Mouse (Mus musculus): ENCODE results near the gene Phf19. TPM values are rescaled to one million over a fixed set of nuclear protein-coding genes. Genes with fewer than 3 reads are reported as not detected.

Gene Phf19
- polyA plus RNA-seq, 1 experiment, result 0.21 TPM

DNA sequence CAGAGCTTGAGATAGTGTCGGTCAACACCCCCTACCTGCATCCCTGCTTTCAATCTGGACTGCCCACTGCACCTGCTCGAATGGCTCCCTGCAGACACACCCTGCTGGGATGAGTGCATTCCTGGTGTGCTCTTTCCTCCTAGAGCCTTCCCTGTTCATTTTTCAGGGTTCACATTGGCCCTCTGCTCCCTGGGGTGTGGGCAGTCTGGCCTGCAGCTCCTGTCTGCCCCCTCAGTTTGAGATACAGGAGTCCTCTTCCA is 927 bp upstream of the Phf19 start:
- TF ChIP-seq CTCF (IDR thresholded peaks at IDR 0.05; ENCODE audit: control insufficient read depth, insufficient read depth, insufficient replicate concordance, low read depth, low read length), result no peak
- Histone ChIP-seq H3K27me3 (ENCODE audit: control insufficient read depth, insufficient read depth, low read length) (peaks cover 2% of the 10 kb centered on the region), H3K27ac (ENCODE audit: control insufficient read depth, insufficient read depth, low read depth, low read length) (no peak overlapping the region), H3K36me3 (ENCODE audit: control insufficient read depth, insufficient read depth, low read length) (no peaks in the 10 kb centered on the region), H3K4me1 (ENCODE audit: control insufficient read depth, insufficient read depth, low read length) (peaks cover 13% of the 10 kb centered on the region), H3K4me3 (ENCODE audit: control insufficient read depth, low read depth, low read length) (no peak overlapping the region)

DNA sequence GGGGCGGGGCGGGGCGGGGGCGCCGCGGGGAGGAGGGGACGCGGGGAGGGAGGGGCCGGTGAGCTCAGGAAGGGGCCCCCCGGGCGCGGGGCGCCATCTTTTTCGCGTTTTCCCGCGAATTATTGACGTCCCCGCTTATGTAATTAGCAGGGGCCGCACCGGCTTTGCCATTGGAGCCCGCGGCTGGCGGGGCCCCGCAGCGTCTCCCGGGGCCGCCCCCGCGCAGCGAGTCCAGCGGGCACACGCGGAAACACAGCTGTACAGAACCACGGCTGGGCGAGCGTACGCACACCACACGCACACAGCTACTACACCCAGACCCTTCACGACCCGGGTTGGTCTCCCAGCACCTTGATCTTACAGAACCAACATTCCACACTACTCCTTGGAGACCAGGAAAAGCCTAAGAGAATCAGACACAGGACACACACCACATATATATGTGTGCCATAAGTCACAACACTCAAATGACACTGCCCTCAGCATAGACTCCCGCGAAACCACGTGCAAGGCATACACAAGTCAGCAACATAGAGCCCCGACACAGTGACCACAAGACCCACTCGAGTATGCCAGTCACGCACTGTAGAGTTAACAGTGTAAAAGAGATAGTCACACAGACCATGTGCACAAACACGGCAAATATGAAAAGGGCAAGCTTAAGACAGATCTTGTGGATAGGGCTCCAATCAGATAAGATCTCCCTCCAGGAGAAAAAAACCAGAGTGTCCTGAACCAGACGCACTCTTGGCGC is 420 bp upstream of the Phf19 start:
- no peaks in the 10 kb centered on the region for H3K36me3 ChIP-seq (ENCODE audit: control insufficient read depth, insufficient read depth, low read length)
- H3K4me3 ChIP-seq (ENCODE audit: control insufficient read depth, low read depth, low read length), result peak overlapping the region; percentile 48
- H3K27me3 ChIP-seq (ENCODE audit: control insufficient read depth, insufficient read depth, low read length), result peaks cover 2% of the 10 kb centered on the region
- H3K4me1 ChIP-seq (ENCODE audit: control insufficient read depth, insufficient read depth, low read length), result peaks cover 13% of the 10 kb centered on the region
- no peak overlapping the region for H3K27ac ChIP-seq (ENCODE audit: control insufficient read depth, insufficient read depth, low read depth, low read length)
- TF ChIP-seq POLR2A (IDR thresholded peaks at IDR 0.05; ENCODE audit: control insufficient read depth, low read depth, low read length) (no peak), CTCF (IDR thresholded peaks at IDR 0.05; ENCODE audit: control insufficient read depth, insufficient read depth, insufficient replicate concordance, low read depth, low read length) (no peak)

DNA sequence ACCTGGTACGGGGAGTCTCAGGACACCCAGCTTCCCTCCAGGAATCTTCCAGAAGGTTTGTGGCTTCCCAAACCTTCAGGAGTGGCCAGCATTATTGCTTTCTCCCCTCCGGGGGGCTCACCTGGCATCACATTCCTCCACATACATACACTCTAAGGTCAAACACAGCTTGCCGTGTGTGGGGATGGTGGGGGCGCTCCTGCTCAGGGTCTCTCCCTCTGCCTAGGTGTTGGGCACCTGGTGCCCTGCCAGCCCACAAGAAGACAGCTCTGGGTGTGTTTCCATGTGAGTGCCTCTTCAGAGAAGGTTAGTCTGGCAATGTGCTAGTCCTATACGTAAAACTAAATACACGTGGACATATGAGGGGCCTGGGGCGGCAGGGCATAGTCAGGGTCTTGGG is 1.2 kb downstream of the Phf19 start:
- TF ChIP-seq CTCF (IDR thresholded peaks at IDR 0.05; ENCODE audit: control insufficient read depth, insufficient read depth, insufficient replicate concordance, low read depth, low read length), result no peak
- TF ChIP-seq POLR2A (IDR thresholded peaks at IDR 0.05; ENCODE audit: control insufficient read depth, low read depth, low read length), result no peak
- H3K27ac ChIP-seq (ENCODE audit: control insufficient read depth, insufficient read depth, low read depth, low read length), result no peak overlapping the region
- H3K27me3 ChIP-seq (ENCODE audit: control insufficient read depth, insufficient read depth, low read length), result peaks cover 2% of the 10 kb centered on the region
- no peak overlapping the region for H3K4me3 ChIP-seq (ENCODE audit: control insufficient read depth, low read depth, low read length)
- peaks cover 13% of the 10 kb centered on the region for H3K4me1 ChIP-seq (ENCODE audit: control insufficient read depth, insufficient read depth, low read length)
- H3K36me3 ChIP-seq (ENCODE audit: control insufficient read depth, insufficient read depth, low read length), result no peaks in the 10 kb centered on the region

DNA sequence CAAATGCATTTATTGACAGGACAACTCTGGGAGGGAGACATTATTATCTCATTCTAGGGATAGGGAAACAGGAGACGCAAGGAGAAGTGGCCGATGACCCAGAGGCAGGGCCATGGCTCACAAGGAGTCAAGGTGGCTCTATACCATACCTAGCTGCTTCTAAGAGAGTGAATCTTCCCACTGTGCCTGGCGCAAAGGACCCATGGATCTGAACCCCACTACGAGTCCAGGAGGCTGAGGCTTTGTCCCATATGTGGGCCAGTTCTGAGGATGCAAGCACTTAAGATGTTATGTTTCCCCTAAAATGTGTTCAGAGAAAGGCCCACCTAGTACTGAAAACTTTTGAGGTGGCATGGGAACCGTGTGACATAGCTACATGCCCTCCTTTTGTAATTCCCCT is 2.0 kb downstream of the Phf19 start:
- Histone ChIP-seq H3K4me3 (ENCODE audit: control insufficient read depth, low read depth, low read length) (no peak overlapping the region), H3K36me3 (ENCODE audit: control insufficient read depth, insufficient read depth, low read length) (no peaks in the 10 kb centered on the region), H3K27me3 (ENCODE audit: control insufficient read depth, insufficient read depth, low read length) (peaks cover 2% of the 10 kb centered on the region), H3K4me1 (ENCODE audit: control insufficient read depth, insufficient read depth, low read length) (peaks cover 13% of the 10 kb centered on the region), H3K27ac (ENCODE audit: control insufficient read depth, insufficient read depth, low read depth, low read length) (no peak overlapping the region)
- TF ChIP-seq POLR2A (IDR thresholded peaks at IDR 0.05; ENCODE audit: control insufficient read depth, low read depth, low read length) (no peak), CTCF (IDR thresholded peaks at IDR 0.05; ENCODE audit: control insufficient read depth, insufficient read depth, insufficient replicate concordance, low read depth, low read length) (no peak)

DNA sequence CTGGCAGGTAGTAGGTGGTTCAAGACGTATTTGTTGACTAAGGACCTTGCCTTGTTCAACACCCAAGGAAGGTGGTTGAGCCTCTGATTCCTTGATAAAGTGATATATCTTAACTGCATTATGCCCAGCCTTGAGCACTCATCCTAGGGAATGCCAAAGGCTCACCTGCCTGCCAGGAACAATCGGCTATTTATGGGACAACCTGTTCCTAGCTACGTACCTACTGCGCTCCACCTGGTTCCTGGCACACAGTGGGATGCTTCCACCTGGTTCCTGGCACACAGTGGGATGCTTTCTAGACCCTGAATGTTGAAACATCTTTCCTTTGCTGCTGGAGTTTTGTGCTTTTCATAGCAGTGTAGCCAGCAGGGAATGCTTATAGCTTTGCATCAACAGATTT is 4.1 kb downstream of the Phf19 start:
- Histone ChIP-seq H3K27me3 (ENCODE audit: control insufficient read depth, insufficient read depth, low read length) (peaks cover 2% of the 10 kb centered on the region), H3K4me3 (ENCODE audit: control insufficient read depth, low read depth, low read length) (no peak overlapping the region), H3K27ac (ENCODE audit: control insufficient read depth, insufficient read depth, low read depth, low read length) (no peak overlapping the region), H3K4me1 (ENCODE audit: control insufficient read depth, insufficient read depth, low read length) (peaks cover 25% of the 10 kb centered on the region), H3K36me3 (ENCODE audit: control insufficient read depth, insufficient read depth, low read length) (no peaks in the 10 kb centered on the region)
- TF ChIP-seq POLR2A (IDR thresholded peaks at IDR 0.05; ENCODE audit: control insufficient read depth, low read depth, low read length), result no peak

DNA sequence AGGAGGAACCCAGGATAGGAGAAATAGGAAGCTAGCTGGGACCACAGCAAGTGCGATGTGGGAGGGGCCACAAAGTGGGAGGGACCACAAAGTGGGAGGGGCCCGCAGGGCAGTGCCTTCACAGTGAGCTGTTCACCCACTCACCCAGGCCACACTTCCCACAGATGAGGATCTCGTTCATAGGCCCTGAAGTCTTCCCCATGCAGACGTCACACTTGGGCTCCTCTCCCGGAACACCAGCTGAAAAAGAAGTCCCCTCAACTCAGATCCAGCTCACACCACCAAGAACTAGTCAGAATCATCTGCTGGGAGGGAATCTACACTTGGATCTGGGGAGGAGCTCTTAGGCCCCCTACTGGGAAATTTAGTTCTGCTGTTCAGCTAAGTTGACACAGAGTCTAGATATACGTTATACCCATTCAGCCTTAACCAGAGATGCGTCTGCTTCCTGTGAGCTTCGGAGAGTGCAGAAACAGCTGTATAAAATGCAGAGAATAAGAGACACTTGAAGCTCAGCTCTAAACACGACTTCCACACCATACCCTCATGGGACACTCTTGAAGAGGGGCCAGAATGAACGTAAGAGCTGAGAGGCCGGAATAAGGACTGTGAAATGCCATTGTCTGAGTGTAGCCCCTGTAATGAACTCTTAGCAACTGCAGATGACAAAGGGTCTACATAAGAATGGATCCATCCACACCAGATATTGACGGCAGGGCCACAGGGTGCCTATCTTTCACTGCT is 6.8 kb downstream of the Phf19 start:
- Histone ChIP-seq H3K36me3 (ENCODE audit: control insufficient read depth, insufficient read depth, low read length) (no peaks in the 10 kb centered on the region), H3K27ac (ENCODE audit: control insufficient read depth, insufficient read depth, low read depth, low read length) (no peak overlapping the region), H3K27me3 (ENCODE audit: control insufficient read depth, insufficient read depth, low read length) (no peaks in the 10 kb centered on the region), H3K4me3 (ENCODE audit: control insufficient read depth, low read depth, low read length) (no peak overlapping the region), H3K4me1 (ENCODE audit: control insufficient read depth, insufficient read depth, low read length) (peaks cover 19% of the 10 kb centered on the region)
- TF ChIP-seq POLR2A (IDR thresholded peaks at IDR 0.05; ENCODE audit: control insufficient read depth, low read depth, low read length) (no peak), CTCF (IDR thresholded peaks at IDR 0.05; ENCODE audit: control insufficient read depth, insufficient read depth, insufficient replicate concordance, low read depth, low read length) (no peak)

DNA sequence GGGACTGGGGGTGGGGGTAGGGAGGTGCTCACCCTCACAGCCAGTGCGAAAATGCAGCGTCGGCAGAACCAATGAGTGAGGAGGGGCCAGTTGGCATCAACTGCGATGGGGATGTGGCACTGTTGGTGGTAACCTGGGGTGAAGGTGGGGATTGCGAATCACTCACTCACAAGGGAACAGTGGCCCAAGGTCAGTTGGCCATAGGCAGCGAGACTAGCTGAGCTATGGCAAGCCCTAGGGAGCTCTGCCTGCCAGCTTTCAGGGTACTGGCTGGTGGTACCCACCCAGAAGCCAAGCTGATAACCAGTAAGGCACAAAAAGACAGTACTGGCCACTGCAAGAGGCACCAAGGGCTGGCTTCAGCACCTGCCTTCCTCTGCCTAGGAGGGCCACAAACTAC is 7.4 kb downstream of the Phf19 start:
- no peak for TF ChIP-seq CTCF (IDR thresholded peaks at IDR 0.05; ENCODE audit: control insufficient read depth, insufficient read depth, insufficient replicate concordance, low read depth, low read length)
- no peak for TF ChIP-seq POLR2A (IDR thresholded peaks at IDR 0.05; ENCODE audit: control insufficient read depth, low read depth, low read length)
- Histone ChIP-seq H3K27me3 (ENCODE audit: control insufficient read depth, insufficient read depth, low read length) (no peaks in the 10 kb centered on the region), H3K4me3 (ENCODE audit: control insufficient read depth, low read depth, low read length) (no peak overlapping the region), H3K27ac (ENCODE audit: control insufficient read depth, insufficient read depth, low read depth, low read length) (no peak overlapping the region), H3K36me3 (ENCODE audit: control insufficient read depth, insufficient read depth, low read length) (no peaks in the 10 kb centered on the region), H3K4me1 (ENCODE audit: control insufficient read depth, insufficient read depth, low read length) (peaks cover 19% of the 10 kb centered on the region)
